Mouse (Mus musculus): Measurements from ENCODE around the gene Col6a1.

GRCm38 (mm10) chr10:76701446-76701845 is 24.5 kb downstream of the Col6a1 start:
- TF ChIP-seq POLR2A (IDR thresholded peaks at IDR 0.05; ENCODE audit: extremely low read depth, insufficient read depth, low read length) (no peak), CTCF (IDR thresholded peaks at IDR 0.05; ENCODE audit: extremely low read depth, insufficient read depth, low read length) (no peak)

Data from cortical plate, adult 2 months (tissue).